Mouse (Mus musculus): ENCODE measurements around the gene Smarcd1.
"Not testable (repeated sequence)": the region's sequence is repeated elsewhere in the genome, so short reads cannot be mapped to it uniquely, and the experiment has no call there.

The Smarcd1 gene

DNA sequence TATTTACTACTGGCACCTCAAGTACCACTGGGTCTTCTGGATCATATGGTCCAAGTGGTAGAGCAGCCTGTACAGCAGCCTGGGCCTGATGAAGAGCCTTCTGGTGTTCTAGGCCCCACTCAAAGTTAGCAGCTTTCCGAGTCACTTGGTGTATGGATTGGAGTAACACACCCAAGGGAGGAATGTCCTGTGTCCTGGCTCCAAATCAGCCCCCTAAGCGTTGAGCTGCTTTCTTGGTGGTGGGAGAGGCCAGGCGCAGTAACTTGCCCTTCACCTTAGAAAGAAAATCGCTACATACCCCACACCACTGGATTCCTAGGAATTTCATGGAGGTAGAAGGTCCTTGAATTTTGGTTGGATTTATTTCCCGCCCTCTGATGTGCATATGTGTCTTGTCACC, 17.8 kb upstream of the Smarcd1 start:
- no peak for DNase-seq

DNA sequence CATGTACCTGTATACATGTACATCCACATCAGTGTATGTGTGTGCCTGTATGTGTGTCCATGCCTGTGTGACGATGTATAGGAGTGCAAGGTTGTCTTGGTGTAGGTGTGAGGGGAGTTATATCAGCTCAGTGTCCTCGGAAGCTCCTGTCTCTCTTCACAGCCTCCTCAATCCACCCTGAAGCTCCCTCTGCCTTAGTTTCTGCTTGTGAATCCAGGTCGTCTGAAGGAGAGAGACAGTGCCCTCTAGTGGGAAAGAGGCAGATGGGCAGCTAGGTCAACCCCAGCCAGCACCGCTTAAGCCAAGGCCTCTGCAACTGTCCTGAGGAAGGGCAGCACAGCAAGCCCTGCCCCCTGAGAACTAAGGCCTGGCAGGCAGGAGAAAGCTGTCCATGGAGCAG, 13.2 kb upstream of the Smarcd1 start:
- DNase-seq = peak; percentile 56

DNA sequence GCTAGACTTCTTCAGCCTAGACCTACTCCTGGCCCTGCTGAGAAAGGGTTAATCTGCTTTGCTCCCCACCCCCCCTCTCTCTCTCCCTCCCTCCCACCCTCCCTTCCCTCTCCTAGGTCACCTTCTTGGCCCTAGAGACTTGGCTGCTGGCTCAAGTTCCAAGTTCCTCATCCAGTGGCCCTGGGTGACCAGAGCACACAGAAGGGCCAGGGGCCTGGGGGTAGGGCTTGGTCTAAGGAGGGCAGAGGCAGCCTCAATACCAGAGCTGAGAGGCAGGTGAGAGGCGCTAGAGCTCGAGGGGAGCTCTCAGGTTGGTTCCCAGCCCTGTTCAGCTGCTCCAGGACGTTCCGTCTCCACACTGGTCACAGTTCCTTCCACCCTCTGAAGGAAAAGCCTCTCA, 11.0 kb upstream of the Smarcd1 start:
- DNase-seq = peak in 1 of 2 experiments; percentile 55

DNA sequence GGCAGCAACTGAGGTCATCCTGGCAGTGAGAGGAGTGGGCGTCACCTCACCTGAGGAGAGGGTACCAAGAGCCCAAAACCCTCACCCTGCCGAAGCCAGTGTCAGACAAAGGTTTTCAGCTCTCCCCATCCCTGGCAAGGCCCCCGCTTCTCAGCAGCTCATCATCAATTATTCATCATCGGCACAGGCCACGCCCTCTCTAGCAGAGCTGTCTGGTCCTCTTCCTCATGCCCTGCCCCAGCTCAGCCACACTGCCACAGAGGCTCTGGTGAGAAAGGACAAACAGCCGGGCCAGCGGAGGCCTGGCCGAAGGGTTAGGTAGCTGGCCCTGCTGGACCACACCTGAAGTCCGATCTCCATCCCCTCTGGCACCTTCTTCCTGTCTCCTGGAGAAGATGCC, 10.0 kb upstream of the Smarcd1 start:
- DNase-seq = no peak

DNA sequence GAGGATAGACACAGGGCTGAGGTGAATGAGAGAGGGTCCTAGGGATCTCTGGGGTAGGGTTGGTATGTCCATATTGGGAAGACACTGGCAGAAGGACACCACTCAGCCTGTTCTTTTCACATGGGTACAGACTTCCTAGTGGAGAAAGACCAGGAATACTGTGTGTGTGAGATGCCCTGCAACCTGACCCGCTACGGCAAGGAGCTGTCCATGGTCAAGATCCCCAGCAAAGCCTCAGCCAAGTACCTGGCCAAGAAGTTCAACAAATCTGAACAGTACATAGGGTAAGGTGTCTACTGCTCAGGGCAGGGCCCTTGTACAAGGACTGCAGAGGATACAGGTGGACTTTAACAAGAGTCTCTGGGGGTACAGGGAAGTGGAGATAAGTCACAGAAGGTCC, 4.6 kb upstream of the Smarcd1 start:
- no peak for DNase-seq

DNA sequence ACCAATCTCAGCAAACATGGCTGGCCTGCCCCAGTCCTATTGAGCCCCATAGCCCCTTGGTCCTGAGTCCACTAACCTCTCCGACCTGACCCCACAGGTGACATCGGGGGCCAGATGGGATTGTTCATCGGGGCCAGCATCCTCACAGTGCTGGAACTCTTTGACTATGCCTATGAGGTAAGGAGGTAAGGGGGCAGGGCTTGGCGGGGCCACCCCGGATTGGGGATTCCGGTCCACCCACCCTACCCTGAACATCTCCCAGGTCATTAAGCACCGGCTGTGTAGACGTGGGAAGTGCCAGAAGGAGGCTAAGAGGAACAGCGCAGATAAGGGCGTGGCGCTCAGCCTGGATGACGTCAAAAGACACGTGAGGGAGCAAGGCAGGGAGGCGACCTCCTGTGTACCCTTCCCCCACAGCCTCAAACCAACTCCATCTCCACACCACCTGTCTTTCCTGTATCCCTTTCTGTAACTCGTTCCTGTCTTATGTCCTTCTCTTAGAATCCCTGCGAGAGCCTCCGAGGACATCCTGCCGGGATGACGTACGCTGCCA, 3.3 kb upstream of the Smarcd1 start:
- peak in 1 of 2 experiments; percentile 46 for DNase-seq

DNA sequence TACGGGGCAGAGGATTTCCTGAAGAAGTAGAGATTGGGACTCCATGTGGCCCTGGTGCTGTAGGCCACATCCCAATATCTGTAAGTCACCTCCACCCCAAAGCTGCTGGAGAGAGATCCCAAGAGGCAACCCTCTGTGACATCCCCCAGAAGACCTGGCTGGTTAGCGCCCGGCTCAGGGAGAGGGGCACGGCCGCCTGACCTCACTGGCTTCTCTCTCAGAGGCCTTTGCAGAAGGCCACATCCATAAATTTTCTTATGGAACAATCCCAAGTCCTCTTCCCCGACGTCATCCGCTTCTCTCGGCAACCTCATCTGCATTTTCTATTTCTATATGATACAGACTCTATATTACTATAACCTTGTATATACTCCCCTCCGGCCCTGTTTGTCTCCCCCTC, 2.2 kb upstream of the Smarcd1 start:
- DNase-seq = no peak

DNA sequence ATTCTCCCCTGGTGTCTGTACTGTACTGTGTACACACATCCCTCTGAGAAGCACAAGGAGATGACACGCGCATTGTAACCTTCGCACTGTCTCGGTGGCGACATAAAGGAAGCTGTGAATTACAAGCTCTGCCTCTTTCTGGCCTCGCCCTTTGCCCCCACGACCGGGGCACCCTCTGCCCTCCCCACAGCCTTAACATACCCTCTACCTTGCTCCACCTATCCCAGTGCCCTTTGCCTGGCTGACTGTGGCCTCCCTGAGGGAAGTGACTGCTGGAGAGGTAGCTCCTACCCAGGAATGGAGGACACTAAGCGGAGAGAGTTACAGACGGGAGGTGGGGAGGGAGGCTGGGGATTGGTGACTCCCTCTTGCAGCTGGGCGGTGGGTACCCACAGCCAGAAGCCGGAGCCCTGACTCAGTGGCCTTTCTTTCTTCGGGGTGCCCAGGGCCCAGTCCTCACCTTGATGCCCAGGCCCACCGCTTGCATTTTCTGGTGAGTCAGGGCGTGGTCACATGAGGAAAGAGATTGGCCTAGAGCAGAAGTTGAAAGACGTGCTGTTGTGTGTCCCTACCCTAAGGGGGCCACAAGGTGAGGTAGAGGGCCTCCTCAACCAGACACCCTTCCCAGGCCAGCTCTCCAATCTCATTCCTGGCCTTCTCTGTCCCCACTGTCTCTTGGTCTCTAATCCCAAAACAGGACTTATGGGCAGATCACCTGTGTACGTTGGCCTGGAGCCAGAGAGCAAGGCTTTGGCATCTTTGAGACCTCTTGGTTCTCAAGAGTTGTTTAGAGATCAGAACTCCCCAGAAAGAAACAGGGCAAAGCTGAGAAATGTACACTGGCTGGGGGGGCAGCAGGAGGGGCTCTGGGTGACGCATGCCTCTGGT, 1.5 kb upstream of the Smarcd1 start:
- DNase-seq = peak; percentile 39 to 76

DNA sequence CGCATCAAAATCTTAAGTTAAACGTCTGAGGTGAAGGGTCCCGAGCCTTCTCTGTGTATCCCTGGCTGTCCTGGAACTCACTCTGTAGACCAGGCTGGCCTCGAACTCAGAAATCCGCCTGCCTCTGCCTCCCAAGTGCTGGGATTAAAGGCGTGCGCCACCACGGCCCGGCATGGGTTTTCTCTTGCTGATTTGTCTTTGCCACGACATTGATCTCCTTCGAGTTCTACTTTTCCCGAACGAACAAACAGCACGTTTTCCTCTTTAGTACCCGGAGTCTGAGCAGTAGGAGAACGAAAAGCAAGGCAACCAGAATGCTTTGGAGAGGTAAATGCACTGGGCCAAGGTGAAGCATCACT, 310 bp upstream of the Smarcd1 start:
- not testable (repeated sequence) for DNase-seq

DNA sequence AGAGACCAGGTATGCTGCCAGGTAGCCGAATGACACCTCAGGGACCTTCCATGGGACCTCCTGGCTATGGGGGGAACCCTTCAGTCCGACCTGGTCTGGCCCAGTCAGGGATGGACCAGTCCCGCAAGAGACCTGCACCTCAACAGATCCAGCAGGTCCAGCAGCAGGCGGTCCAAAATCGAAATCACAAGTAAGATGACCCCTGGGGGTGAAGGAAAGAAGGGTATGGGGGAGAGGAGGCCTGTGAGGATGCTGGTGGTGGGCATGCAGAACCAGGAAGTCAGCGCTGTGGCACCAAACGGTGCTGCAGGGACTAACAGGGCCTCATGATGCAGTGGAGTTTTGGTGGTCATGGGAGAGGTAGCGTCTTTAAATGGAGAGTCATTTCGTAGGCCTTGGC, 1.2 kb downstream of the Smarcd1 start:
- no peak for DNase-seq

DNA sequence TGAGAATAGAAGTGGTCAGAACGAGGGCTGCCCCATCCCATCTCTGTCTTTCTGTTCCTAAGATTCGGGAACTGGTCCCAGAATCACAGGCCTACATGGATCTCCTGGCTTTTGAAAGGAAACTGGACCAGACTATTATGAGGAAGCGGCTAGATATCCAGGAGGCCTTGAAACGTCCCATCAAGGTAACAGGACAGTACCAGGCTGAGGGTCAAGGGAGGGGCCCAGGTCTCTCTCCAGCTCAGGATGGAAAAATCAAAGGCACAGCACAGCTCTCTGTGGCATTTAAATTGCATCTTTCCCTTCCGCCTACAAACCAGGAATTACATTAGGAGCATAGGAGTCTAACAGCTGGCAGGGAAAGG, 1.7 kb downstream of the Smarcd1 start:
- no peak for DNase-seq

DNA sequence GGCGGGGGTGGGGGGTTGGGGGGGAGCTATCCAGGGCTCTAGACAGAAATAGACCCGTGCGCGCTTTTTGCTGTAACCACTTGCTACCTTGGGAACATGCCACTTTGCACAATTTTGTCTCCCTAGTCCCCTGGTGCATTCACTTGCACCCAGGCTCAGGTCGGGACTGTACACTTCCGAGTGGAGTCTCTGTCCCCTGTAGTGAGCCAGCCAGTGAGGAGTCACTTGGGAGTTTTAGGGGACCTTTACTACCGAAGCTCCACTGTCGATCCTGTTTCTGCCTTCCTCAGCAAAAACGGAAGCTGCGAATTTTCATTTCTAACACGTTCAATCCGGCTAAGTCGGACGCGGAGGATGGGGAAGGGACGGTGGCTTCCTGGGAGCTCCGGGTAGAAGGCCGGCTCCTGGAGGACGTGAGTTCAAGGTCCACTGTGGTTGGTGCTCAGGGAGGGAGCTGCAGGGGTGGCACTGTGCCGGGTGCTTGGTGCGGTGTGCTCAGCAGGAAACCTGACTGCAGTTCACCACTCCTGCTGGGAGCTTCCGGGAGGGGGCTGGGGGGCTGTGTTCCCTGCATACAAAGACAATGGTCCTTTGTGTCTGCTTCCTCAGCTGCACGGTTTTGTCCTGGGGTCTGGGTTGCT, 2.2 kb downstream of the Smarcd1 start:
- DNase-seq = peak; percentile 79 to 91

DNA sequence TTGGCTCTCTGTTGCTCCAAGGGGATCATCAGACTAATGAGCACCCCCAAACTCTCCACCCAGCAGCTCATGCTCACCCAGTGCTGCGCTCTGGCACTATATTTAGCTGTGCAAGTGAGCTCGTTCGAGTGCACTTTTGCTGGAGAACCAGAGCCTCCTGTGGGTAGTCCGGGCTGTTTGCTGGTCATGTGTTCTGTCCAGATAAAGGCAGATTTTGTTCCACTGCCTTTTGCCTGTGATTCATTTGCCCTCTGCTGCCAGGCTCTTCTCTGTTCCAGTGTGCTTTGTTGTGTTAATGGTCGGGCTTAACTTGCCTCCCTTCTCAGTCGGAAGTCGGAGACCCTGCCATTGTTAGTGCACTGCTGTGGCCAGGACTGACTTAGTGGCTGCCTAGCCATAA, 3.0 kb downstream of the Smarcd1 start:
- DNase-seq = no peak

DNA sequence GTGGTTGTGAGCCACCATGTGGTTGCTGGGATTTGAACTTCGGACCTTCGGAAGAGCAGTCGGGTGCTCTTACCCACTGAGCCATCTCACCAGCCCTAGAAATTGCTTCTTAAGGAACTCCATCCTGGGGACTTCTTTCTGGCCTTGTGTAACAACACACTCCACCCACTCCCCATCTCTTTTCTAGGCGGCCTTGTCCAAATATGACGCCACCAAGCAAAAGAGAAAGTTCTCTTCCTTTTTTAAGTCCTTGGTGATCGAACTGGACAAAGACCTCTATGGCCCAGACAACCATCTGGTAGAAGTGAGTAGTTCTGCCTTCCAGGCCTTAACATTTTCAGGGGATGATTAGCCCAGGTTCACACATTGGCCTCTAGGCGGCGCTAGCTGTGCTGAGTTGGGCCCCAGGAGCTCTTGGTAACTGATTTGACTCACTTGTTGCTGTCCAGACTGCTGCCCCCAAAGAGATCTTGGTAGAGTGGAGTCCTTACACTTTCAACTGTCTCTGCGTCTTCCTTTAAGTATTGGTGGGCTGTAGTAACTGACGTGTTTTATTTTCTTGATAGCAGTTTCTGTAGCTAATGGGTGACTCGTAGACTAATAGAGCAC, 3.6 kb downstream of the Smarcd1 start, which contains the start of gene Gm17349:
TSS of gene Gm17349 (minus strand) at position 51 of the 609 bp plus-strand sequence.
- peak; percentile 64 to 75 for DNase-seq

DNA sequence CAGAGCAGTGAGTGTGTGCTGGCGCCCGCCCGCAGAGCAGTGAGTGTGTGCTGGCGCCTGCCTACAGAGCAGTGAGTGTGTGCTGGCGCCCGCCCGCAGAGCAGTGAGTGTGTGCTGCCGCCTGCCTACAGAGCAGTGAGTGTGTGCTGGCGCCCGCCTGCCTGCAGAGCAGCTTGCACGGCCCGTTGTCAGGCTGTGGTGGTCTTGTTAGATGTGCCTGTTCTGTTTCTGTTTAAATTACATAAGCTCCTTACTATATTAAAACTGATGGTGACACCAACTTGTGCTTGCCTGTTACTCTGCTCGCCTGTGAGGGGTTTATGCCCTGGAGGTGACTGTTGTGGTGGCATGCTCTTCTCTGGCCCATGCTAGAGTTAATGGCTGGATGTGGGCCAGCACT, 6.2 kb downstream of the Smarcd1 start:
- DNase-seq = no peak

DNA sequence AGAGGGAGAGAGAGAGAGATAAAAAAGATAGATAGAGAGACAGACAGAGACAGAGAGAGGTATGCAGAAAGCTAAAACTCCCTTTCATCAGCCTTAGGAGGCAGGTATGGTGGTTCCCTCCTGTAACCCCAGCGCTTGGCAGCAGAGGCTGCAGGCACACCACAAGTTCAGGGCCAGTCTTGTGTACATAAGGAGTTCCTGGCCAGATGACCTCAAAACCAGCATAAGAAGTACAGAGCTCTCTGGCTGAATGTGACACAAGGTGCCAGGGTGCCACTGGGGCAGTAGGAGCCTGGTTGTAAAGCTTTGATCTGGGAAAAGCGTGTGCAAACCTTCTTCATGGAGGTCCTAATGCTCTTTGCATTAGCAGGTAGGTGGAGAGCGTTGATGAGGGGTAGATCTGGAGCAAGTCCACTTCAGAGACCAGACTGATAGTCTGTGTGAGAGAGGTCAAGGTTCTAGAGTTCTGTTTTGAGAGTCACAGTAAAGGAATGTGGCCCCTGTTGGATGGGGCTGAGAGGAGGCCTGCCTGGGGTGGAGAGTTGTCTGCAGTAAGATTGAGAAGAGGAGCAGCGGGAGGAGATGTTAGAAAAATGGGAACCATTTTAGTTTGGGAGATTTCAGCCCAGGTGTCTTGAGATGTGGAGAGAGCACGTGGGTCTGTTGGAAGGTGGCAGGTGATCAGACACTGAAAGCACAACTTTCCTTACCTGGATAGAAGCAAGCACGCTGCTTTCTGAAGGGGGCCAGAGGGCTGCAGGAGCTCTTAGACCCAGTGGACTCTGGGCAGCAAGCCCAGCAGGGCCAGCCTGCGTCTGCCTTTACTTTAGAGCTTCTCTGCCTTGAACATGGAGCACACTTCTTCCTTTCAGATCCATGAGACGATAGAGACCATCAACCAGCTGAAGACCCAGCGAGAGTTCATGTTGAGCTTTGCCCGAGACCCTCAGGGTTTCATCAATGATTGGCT, 8.6 kb downstream of the Smarcd1 start:
- peak in 1 of 2 experiments; percentile 60 for DNase-seq

DNA sequence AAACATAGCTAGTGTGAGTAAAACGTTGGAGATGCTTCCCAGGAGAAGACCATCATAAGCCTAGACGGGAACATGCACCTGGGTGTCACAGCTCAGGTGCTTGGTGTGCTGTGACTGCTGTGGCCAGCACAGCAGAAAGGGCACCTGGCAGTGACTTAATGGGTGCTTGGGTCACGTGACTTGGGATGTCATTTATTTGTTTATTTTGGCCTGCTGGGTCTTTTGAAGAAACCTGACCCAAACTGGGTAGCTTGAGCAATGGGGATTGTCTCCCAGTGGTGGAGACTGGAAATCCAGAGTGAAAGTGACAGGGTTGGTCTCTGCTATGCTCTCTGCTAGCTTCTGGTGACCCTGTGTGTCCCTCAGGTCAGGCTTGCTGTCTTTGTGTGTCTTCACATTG, 9.6 kb downstream of the Smarcd1 start:
- DNase-seq = no peak

DNA sequence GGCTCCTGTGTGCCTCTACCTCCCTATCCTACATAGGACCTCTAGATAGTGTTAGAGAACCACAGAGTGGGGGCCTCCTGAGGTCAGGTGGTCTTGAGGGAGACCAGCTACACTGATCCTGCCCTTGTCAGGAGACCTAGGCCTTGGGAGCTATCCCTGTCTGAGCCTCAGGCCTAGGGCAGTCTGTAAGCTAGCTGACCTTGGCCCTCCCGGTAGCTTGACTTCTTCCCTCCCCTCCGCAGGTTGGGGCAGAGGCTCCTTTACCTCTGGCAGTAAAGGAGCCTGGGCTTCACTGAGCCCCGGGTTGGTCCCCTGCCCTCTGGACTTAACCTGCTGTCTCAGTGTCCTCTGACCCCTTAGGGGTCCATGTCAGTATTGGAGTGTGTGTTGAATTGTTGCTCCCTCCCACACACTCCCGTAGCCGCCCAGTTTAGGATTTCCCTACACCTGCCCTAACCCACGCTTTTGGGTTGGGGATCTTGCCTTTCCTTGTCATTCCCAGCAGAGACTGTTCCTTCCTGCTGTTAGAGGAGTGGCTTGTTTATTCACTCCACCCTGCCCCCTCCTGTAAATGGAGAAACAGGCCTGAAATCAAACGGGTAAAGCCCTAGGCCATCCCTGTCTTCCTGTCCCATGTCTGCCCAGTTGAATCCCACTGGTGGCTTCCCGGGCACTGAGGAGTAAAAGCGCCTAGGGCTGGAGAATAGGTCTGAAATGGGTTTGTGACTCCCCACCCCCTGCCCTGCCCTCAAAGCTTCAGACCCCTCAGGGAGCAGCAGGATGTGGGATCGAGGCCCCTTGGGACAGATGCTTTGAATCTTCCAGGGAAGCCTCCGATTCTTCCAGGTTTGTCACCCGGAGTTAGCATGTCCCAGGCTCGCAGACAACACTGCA, 11.0 kb downstream of the Smarcd1 start:
- DNase-seq = peak in 1 of 2 experiments; percentile 67

DNA sequence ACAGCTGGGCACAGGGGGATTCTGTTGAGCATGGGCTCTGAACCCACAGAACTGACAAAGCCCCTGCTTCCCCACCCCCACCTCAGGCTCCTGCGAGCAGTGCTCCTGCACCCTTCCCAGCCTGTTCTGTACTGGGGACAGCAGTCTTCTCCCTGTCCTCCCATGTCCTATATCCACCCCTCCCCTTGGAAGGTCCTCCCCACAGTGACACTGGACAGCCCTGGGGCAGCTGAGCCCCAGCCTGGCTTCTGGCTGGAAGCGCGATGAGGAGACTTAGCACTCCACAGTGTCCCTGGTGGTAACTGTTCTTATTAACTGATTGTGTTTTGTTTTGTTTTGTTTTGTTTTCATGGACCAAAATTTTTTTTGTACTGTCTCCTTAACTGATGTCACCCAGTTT, 11.6 kb downstream of the Smarcd1 start:
- no peak for DNase-seq

DNA sequence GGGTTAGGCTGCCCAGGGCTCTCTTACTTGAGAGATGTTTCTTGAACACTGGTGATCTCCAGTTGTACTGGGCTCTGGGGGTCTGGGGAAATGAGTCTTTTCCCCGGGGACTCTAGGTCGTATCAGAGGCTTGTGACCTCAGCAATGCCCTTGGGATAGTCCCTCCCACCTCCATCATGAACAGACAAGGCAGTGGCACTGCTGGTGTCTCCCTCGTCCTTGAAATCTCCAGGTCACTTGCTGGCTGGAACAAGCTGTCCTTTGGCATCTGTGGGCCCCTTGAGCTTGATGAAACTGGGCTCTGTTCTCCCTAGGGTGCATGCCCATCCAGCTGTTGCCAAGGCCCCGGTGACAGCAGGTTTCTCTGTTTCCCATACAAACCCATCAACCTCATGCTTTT, 12.3 kb downstream of the Smarcd1 start:
- peak in 1 of 2 experiments; percentile 68 for DNase-seq

DNA sequence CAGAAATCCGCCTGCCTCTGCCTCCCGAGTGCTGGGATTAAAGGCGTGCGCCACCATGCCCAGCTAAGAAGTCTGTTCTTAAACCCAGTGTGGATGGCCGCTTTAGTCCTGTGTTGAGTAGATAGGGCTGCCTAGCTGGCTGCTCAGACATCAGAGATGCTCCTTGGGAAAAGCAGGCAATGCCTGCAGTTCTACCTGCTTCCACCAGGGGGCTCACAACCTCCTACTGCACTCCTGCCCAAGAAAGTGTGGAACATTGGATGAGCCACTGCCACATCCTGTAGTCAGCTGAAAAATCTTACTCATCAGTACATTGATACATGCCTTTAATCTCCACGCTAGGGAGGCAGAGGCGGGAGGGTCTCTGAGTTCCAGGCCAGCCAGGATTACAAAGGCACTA, 12.9 kb downstream of the Smarcd1 start:
- DNase-seq = peak; percentile 86 to 87
